Mouse (Mus musculus) cerebellum, postnatal 36 days (tissue): ENCODE results near the gene Tigar.

Source experiments
- DNase-seq, 2 experiments: peaks; one replicate each; pipeline ENCODE4 v3.0.0; 2021 to 2022; ENCODE audit warnings: mixed read lengths in 2 of 2

The Tigar gene

DNA sequence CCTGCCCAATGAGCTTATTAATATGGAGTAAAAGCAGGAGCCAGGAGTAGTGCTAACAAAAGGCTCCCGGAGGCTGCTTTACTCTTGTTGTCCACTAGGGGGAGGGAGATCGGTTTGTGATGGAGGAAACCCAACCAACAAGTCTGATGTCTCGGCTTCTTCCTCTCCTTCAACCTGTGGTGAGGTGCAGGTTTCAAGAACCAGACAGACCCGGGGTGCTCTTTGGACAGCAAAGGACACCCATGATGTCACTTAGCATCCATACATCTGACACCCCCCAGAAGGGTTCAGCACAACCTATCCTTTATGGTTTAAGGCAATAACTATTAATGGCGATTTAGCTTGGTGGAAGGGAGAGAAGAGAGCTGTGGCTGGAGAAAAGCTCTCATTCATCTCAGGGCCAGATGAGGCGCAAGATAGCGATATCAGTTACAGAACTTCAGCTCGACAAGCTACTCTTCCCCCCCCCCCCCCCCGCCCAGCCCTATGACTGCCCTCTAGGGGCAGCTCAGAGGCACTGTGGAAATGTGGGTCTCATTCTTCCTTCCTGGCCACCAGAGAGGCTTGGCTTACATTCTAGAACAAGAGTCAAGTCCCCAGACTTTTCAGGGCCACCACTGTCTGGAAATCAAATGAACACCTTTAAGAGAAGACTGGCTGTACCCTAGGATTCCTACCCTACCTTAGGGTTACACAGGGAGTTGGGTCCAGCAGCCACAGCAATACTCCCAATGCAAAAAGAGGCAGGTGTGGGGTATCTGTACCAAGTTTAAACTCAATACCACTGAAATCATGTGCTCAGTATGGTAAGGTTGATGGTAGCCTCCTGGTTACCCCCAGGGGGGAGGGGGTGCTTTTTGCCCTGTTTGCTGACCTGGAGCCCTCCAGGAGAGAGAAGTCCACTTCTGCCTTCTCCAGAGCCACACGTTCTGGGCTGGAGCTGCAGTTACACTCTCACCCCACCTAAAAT lies 33.1 kb upstream of the Tigar start:
- peak in 1 of 2 experiments; percentile 27 for DNase-seq

DNA sequence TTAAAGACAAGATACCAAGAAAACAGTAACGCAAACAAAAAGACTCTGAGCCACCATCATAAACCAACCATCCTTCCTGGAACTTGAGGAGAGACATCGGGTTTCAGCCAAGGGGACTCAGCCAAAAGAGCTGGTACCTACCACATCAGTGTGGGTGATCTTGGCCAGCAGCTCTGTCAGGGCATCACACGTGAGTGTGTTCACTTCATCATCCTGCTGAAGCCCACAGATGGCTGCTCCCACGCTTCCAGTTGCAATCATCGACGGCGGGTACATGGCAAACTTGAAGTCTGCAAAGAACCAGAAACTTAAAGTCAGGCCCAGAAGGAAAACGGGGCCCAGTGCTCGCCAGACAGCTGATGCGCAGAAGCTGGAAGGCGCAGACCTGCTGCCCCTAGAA lies 29.6 kb upstream of the Tigar start:
- DNase-seq = no peak

DNA sequence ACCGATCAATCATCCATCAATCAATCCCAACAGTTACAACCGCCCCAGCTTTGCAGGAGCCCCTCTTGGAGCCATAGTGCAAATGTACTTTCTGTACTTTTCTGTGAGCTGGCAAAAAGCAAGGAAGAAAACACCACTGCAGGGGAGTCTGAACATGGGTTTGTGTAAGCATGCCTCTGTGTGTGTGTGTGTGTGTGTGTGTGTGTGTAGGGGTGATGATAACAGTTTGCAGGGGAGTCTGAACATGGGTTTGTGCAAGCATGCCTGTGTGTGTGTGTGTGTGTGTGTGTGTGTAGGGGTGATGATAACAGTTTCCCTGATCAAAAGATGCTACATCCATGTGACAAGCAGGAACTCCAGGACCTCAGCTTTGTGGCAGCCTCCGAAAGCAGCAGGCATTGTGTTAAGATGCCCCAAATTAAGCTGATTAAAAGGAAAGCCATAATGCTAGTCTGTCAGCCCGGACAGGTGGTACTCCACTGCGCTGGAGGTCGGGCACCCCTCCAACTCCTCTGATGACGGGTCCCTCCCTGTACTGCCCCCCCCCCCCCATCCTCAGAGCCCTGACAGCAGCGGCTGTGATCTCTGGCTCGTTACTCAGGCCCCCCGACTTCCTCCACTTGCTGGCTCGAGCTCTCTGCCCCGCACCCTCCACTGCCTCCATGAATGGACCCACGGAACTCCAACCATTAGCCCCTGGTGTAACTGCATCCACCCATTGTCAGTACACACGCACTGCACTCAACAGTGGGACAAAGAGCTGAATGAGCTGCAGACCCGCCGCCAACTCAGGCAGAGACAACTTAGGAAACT lies 24.3 kb upstream of the Tigar start:
- DNase-seq = no peak

DNA sequence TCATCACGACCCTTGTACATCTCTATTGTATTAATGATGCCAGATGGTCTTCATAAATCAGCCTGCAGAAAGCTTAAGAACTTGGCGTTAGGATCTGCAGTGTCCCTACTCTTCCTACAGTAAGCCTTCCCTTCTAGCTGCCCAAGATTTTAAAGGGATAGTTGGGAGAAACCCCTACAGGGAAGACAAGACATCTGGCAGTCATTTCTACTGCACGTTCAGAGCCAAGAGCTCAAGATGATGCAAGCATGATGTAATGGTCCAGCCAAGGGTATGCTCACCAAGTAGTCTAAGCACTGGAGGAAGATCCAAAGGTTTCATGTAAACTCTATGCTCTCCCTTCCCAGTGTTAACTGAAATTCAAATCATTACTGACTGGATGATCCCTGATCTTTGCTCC lies 23.4 kb upstream of the Tigar start:
- DNase-seq = no peak

DNA sequence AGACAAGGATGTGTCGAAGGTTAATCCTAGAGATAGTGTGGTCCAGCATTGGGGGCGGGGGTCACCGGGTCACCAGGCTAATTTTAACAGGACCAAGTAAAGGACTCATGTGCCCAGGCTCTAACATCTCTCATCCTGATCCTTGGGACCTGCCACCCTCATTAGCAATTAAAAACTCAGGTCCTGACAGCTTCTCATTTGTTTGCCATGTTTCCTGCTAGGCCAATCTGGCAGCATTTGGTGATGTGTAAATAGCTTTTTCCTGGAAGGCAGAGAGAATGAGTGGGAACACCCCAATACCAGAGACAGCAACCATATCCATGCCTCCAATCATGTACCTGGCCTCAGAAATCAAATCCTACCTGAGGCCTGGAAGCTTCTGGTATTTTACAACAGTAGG lies 22.6 kb upstream of the Tigar start:
- DNase-seq = no peak

DNA sequence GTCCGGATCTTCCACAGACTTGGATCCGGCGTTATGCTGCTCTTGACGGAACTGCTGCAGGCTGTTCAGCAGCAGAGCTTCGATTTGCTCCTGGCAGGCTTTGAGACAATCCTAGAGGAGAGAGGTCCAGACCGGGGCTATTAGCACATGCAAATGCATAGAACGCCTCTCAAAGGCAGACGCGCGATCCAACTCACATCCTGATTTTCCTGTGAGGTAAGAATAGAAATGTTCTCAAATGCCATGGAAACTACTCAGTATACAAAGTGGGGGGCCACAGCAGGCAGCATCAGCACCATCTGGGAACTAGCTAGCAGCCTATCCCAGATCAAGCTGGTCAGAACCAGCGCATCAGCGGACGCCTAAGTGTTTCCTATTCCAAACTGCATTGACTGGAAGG lies 21.0 kb upstream of the Tigar start:
- DNase-seq = no peak

DNA sequence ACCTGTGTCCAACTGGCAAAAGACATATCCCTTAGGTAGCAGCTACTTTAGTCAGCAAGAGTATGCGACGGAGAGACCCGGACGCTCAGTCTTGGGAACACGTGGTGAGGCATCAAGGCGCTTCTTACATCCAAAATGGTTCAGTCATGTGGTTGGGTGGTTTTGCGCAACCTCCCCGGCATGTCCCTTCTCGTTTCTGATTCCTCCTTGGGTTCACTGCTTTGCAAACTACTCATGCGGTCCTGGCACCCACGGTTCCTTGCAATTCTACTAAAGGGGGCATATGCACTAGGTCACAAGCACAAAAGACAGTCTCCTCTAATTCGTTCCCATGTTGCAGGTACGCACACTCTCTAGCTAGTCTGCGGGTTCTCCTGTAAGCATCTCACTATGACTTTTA lies 20.3 kb upstream of the Tigar start:
- DNase-seq = no peak

DNA sequence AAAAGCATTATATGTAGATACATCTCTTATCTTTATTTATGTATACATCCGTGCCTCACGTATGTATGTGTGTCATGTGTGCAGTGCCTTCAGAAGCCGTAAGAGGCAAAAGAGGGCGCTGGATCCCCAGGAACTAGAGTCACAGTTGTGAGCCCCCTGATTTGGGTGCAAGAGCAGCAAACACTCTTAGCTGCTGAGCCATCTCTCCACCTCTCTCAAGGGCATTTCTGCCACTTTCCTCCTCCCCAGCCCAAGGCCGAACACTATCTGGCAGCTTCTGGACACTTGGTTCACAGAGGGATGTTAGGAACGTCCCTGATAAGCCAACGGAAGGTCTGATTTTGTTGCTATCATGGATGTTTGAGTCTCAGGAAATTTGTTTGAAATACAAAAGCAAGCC lies 14.1 kb upstream of the Tigar start:
- no peak for DNase-seq

DNA sequence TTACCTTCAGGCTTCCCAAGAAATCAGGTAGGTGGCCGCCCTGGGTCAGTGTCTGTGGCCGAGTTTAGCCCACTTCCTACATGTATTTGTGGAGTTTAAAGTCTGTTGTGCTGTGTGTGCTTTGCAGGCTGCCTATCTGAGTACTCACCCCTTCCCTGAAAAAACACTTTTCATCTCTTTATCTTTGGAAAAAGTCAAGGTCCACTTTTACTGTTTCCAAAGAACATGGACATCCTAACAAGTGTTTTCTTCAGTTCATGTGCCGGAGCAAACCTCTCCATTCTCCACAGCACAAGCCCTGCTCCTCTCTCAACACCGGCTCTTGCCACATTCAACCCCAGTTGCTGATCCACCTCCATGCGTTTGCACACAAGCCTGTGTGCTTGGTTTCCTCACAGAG lies 13.6 kb upstream of the Tigar start:
- no peak for DNase-seq

DNA sequence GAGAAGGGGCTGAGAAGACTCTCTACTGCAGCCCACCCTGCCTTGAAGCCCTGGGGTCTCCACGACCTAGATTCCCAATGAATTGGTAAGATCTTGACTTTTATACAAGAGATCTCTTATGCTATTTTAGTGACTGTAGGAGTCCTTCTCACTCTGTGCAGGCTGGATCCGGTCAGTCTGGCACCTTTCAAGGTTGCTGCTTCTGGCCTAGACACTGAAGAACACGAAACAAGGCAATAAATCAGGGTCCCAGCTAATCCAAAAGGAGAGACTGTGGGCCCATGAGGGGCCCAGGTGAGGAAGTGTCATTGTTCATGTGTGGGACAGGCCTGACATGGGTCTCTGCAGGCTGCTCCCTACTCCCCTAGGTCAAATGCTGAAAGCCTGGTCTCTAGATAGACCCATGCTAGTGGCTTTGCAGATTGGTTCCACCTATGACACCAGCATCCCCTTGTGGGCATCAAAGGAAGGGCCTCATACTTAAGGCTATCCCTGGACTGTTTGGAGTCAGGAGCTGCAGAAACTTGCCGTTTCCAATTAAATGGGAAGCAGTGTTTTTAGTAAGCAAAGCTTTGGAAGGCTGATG lies 13.0 kb upstream of the Tigar start:
- DNase-seq = no peak

DNA sequence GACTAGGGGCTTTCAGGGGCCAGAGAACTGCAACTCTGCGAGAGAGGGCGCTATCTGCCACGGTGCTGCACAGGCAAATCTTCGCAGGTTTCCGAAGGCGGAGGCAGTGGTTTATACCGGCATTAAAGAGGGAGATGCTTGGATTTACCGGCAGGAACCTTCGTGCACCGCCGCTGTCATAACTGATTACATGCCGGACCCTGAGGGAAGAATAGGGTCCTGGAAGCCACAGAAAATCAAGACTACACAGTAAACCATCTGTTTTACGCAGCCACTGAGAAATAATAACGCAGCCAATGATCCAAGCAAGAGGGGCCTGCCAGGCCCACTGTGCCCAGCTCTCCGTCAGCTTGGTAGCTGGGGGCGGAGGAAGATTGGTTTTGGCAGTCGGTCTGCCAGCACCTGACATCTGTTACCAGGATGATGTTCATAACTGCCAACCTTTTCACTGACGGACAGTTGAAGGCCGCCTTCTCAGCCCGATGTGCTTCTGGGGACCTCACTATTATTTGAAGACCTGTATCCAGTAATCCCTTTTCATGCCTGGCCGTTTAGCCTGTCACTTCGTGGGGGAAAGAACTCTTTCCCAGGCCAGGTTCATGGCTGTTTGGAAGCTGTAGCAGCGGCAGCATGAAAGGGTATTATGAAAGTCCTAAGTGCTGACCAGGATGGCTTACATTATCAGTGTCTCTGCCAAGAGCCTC lies 5.5 kb upstream of the Tigar start:
- no peak for DNase-seq

DNA sequence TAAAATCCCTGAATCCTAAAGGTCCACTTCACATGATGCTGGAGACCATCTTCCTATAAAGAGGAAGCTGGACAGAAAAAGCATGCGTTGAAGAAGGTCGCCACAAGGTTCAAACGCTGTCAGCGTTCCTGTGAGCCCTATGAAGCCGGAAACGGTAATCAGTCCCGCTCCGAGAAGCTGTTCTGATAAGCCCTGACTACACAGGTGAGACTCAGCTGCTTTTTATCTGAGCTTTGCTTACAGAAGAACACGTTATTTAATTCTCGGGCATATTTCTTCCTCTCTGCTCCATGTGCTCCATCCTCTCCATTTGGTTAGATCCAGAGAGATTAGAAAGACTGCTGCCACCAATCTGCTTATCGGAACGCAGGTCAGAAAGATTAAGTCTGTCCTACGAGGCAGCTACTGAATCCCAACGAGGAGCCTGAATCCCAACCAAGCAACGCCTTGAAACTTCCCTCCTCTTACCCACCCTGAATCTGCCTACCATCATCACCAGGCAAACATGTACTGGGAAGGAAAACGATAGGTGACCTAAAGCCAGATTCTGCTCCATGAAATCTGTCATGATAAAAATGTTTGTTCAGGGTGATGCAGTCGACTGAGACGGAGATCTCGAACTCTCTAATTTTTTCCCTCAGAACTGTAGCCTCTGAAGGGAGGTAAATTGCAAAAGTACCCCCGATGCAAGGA lies 843 bp downstream of the Tigar start:
- no peak for DNase-seq

DNA sequence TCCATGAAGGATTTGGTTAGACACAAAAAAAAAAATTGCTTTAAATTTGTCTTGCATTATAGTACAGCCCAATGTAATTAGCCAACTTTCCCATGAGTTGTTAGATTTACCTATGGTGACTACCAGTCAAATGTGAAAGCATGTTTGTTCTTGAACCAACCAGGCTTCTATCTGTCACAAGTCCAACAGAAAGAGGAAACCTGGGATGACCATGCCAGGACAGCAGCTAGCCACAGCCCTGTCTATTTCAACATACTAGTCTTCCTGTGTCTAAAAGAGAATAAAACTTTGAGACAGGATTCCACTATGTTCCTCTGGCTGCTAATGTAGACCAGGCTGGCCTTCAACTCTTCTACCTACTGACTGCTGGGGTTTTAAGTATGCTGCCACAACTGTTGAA lies 1.9 kb downstream of the Tigar start:
- DNase-seq = no peak

DNA sequence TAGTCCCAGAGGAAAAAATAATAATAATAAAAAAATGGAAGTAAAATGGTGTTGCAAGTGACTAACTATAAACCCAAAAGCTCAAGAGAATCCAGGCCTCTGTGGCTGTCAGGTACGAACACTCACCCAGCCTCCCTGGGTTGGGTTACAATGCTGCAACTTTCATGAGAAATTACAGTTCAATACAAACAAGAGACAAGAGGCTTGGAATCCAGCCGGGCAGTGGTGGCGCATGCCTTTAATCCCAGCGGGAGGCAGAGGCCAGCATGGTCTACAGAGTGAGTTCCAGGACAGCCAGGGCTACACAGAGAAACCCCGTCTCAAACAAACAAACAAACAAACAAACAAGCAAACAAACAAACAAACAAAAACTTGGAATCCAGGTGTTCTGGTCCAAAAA lies 2.6 kb downstream of the Tigar start:
- DNase-seq = no peak

DNA sequence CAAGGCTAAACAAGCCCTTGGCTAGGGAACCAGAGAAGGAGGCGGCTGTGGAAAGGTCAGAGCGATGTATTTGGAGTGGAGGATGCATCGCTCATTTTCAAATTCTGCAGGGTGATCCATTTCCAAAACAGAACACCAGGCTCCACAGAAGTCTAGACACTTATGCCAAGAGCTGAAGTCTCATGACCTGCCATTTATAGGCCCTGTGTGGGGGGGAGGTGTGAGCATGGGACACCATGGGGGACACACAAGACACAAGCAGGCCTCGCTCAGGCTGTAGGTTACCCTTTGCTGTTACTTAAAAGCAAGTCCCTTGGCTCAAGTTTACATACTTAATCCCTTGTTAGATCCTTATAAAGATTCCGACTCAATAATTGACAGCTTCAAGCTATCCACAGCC lies 3.2 kb downstream of the Tigar start:
- no peak for DNase-seq

DNA sequence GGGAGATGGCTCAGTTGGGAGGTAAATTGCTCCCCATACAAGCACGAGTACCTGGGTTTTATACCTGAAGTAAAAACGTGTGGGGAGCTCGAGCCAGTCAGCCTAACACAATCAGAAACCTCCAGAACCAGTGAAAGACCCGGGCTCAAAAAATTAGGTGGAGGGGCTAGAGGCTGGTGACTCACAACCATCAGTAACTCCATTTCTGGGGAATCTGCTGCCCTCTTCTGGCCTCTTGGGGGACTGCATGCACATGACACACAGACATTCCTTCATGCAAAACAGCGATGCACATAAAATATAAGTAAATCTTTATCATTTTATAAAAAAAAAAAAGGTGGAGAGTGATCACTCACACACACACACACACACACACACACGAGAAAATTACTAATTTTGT lies 4.2 kb downstream of the Tigar start:
- DNase-seq = peak; percentile 28 to 34

DNA sequence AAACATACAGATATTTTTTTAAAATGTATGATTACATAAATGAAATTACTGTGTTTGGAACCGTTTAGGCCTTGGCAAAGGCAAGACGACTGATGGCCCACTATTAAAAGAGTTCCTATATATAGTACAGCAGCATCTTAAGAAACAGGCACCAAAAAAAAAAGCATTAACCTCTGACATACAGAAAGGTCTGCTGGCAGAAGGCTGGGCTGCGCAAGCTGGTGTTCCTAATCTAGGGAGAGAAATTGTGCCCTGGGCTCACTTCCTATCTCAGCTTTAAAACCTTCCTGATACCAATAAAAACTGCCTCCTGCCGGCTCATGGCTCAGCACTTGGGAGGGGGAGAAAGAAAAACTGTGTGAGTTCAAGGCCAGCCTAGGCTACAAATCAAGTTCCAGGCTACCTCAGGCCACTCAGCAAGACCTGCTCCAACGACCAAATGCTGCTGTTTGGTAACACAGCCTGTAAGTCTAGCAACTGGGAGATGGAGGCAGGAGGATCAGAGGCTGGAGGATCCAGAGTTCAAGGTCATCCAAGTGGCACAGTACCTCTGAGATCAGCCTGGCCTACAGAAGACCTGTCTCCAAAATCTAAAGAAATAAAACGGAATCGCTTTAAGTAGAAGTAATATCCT lies 4.8 kb downstream of the Tigar start:
- DNase-seq = no peak

DNA sequence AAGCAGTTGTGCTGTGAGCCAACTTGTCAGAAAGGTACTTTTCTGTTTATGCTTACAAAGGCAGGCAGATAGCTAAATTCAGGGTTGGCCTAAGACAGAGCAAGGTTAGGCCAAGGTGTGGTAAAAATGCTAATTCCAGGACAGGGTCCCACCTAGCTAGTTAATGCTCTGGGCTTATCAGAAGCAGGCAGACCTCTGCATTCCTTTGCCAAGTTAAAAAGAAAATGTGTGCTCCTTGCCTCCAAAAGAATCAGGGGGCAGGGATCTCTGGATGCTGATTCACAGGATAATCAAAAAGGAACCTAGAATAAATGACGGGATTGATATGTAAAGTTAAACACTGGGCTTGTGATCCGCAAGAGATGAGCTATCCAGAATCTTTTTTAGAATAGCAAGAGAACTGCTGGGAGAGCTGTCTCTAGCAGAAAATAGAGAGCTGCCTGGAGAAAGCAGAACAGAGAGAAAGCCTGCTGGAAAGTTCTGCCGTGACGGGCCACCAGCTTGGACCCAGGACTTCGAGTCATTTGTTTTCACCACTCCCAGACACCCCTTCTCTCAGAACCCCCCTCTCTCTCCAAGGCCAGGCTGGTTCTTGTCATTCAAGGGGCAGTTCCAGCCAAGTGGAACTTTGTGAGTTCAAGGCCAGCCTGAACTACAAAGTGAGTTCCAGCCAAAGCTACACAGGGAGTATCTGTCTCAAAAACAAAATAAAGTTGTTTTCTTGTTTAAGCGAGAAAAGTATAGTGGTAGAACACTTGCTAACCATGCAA lies 5.7 kb downstream of the Tigar start:
- no peak for DNase-seq

DNA sequence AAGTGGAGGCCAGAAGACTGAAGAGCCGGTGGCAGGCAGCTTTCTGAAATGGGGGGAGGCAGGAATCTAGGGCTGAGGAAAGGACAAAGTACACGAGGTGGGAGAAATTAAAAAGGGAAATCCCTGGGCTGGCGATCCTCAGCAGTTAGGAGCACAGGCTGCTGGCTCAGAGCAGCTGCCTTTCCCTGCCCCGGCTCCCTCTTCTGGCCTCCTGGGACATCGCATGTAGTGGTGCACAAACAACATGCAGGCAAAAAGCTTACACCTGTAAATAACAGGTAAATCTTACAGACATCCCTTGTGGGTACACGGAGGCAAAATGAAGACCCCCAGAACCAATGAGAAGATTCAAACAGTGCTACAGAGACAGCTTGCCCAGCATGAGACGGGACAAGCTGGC lies 14.8 kb downstream of the Tigar start:
- no peak for DNase-seq

DNA sequence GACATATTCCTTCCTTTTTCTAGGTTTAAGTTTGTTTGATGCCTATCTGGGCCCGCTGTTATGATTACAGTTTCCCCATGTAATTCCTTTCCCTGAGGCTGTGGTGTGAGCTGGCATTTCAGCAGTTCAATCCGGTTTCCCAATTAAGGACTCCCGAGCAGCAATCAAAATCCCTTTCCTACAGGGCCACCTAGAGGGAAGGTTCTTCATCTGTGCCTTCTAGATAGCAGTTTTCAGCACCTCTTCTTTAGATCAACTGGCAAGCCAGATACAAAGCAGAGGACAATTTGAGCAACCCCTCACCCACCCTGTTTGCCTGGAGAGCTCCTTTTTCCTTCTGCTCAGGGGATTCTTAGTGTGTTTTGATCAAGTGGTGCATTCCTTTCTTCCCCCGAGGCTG lies 22.6 kb downstream of the Tigar start:
- peak; percentile 27 to 56 for DNase-seq

DNA sequence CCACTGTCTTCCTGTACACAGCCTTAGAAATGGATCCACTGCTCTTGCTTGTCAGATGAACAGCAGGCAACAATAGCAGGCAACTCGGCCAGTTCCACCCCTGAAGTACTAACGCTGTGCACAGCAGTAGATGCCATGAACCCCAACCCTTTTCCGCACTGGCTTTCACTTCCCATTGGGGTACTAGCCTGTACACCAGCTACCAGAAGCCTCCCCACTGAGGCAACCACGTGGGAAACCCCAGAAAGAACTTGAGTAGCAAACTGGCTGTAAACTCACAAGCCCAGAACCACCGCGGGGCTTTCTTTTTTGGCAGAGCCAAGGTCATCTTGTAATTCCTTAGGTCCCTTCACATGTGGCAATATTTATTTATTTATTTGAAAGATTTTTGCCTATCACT lies 27.5 kb downstream of the Tigar start:
- DNase-seq = no peak
